Mouse (Mus musculus): ENCODE results near the gene Trio.

- TF ChIP-seq TAL1 (IDR thresholded peaks at IDR 0.05; ENCODE audit: low read length): no peak
- TF ChIP-seq GATA1 (IDR thresholded peaks at IDR 0.05; ENCODE audit: low read length): no peak
Measured at GRCm38 (mm10) chr15:27955614-27956013, 70.0 kb downstream of the Trio start.
